Mouse (Mus musculus) adrenal gland, postnatal 36 days (tissue): ENCODE data around the gene Csnk2b. TPM values are rescaled to one million over a fixed set of nuclear protein-coding genes. Genes with fewer than 3 reads are reported as not detected.
"Not testable (repeated sequence)": the region's sequence is repeated elsewhere in the genome, so short reads cannot be mapped to it uniquely, and the experiment has no call there.

Experiments
- DNase-seq, 2 experiments: peaks; one replicate each; pipeline ENCODE4 v3.0.0; 2021; ENCODE audit warnings: mixed read lengths in 1 of 2
- total RNA-seq, 2 experiments: library from RNA; stranded (reverse); gene quantifications; 2 replicates each; pipeline ENCODE4 v1.2.3; 2021

The Csnk2b gene
- total RNA-seq, 2 experiments from 2014 or later = 207 to 209 TPM

DNA sequence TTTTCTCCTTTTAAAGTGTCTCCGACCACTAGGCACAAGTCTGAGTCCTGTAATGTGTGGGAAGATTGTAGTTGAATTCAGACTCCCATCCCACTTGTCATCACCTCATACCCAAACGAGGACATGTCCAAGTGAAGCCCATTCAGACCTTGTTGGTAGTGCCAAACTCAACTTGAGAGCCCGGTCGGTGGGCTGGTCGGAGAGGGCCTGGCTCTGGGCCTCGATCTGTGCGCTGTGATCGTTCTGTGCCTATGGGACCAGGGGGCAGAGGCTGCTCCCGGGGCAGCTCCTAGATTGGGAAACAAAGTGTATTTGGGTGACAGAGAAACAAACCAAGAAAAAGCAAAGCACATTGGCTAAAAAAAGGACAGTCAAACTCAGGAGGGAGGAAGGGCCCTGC lies 31.2 kb upstream of the Csnk2b start:
- no peak for DNase-seq

DNA sequence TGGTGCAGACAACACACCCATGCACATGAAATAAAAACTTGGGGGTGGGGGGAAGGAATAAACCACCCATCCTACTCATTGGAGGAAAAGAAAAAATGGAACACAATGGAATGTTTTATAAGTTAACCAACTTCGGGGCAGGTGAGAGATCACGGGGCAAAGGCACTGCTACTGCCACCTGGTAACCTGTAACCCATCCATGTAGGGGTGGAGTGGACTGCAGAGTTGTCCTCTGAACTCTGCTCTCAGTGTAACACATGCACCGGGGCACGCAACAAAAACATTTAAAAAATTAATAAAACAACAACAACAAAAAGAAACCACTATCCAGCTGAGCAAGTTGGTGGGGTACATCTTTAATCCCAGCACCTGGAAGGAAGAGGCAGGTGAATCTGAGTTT lies 30.3 kb upstream of the Csnk2b start:
- DNase-seq = no peak

DNA sequence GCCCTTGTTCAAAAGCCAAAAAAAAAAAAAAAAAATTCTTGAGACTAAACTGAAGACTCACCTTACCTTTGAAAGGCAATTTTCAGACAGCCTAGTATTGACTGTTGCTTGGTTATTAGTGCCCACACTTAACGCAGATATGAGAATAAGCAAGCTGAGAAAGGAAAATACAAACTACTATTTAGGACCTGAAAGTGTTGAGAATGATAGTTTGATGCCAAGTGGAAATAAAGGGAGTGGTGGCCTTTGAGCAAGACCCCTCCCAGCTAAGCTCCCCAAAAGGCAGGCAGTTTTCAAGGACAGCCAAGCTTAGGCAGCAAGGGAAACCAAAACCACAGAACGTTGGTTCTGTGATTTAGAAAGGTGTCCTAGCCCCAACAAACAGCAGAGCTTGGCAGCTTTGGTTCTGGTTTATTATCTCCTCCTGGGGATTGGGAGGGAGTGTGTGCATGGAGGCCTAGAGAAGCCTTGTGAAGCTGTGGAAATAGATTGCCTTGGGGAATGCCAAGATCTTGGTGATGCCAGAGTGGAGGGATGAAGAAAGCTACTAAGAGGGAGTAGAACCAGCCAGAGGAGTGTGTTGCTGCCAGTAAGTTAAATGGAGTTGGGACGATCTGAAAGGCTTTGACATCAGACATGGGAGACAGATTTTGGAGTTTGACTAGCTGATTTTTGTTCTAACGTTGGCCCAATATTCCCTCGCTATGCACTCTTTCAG lies 26.2 kb upstream of the Csnk2b start:
- DNase-seq = peak in 1 of 2 experiments; percentile 12

DNA sequence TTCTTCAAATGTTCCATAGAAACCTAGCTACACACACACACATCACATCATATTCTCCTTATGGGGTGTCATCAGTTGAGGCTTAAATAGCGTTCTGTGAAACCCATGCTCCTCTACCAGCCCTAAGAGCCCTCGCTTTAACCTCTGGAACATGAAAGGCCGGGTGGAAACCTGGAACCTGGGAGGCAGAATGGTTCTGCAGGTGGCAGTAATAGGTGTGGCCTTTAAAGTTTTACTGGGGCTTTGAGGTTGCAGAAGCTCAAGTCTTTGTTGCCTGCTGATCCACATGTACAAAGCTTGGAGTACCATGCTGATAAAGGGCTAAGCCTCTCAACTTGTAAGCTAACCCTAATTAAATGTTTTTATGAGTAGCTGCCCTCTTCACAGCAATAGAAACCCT lies 25.5 kb upstream of the Csnk2b start:
- no peak for DNase-seq

DNA sequence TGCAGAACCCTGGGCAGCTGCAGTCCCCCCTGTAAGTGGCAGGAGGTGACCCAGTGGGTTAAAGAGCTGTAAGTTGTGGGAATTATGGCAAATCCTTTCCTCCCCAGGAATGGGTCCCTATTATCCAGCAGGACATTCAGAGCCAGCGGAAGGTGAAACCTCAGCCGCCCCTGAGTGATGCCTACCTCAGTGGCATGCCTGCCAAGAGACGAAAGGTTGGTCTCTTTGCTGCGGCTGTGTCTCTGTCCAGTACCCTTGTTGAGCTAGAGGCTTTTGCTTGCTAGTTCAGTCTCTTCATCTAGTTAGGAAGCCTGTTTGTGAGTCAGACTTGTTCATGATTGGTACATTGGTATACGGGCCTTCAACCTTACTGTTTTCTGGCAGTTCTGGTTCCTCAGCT lies 24.3 kb upstream of the Csnk2b start:
- DNase-seq = no peak

DNA sequence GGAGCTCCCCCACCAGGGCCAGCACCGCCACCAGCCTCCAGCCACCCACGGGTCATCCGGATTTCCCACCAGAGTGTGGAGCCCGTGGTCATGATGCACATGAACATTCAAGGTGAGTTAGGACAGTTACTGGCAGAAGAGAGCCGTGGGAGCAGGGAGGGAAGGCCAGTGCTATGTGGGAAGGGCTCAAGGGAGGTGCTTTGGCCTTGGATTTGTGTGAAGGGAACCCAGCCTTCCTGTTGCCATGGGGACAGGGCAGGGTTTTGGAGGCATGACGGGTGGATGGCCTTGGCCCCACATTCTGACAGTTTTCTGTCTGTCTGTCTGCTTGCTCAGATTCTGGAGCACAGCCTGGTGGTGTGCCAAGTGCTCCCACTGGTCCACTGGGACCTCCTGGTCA lies 20.1 kb upstream of the Csnk2b start:
- peak; percentile 91 to 92 for DNase-seq

DNA sequence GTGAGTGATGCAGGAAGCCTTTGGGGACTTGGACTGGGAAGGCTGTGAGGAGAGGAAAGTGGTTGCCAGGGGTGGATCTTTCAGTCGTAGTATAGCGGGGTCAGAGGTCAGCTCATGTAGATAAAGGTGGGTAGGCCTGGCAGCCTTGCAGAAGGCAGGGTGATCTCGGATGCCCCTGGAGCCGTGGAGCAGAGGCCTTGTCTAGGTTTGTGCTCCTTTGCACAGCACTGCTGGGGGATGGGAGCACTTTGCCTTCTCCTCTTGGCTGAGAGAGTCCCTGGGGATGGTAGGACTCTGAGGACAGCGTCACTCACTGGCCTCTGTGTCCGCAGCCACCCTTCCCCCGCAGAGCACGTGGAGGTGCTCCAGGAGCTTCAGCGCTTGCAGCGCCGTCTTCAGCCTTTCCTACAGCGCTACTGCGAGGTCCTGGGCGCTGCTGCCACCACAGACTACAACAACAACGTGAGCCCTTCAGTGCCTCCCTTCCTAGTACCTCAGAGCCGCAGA lies 18.7 kb upstream of the Csnk2b start:
- DNase-seq = peak; percentile 47 to 67

DNA sequence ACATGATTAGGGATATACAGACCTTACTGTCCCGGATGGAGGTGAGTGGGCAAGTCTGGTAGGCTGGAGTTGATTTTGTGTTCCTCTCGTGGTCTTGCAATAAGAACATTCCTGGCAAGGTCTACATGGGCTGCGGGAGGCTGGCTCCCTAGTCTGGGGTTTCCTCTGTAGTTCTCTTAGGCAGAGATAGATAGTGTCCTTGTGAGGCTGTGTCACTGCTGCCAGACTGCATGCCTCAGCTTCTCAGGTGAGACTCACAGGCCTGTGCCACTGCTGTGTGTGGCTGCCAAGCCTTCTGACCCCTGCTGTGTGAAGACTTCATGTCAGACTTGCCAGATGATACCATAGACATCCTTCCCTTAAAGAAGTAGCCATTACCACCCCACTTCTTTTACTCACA lies 17.4 kb upstream of the Csnk2b start:
- peak; percentile 48 to 50 for DNase-seq

DNA sequence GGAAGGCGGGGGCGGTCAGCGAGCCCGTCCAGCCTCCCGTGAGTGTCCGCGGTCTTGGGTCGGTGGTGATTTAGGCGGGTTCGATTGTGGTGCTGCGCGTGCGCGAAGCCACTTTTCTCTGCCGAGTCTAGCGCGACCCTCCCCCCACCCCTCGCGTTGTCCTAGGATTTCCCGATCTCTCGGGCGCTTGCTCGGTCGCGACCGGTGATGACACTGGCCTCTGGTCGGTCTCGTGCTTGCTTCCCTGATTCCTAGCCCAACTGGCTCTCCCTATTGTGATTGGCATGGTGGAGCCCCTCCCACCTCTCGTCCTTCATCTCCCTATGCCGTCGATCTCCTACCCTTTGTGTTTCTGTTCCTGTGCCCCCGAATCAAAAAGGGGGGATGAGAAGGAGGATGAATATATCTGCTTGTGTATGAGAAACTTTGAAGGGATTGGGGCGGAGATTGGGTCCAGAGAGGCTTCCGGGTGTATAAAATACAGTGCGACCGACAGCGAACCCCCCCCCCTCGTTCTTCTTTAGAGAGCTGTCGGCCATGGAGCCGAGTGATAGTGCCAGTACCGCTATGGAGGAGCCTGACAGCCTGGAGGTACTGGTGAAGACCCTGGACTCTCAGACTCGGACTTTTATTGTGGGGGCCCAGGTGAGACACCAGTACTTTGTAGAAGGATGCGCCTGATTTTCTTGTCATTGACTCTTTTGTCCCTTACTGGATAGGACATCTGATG lies 13.9 kb upstream of the Csnk2b start:
- no peak for DNase-seq

DNA sequence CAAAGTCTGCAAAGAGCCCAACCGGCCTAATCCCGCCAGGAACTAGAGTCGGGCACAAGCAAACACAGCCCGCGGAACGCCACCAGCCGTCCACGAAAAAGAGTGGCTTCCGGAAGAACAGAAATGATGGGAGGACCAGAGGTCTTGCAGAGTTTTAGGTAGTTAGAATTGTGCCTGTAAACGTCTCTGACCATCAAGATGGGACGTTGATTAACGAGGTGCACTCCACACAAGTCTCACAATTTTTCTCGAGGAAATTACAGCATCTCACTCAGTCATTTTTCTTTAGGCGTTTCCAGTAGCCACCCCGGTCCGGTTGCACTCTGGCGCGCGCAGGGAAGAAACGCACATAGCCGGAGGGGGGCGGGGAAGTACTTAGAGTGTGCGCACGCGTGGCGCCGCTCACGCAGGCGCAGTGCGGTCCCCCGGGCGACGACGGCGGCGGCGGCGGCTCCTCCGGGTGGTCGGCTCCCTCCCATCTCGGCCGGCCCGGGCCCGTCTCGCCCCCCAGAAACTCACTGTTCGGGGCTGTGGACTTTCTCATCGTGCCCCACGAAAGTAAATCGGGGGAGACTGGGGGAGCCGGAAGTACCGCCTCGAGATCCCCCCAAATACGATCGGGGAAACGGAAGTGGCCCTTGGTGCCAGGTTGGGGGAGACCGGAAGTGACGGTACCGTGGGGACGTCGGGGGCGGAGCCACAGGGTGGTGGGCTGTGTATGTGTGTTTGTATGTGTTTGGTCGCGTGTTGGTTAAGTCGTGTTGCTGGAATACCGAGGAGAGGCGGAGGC lies 13.1 kb upstream of the Csnk2b start, which contains the start of gene Bag6:
Bag6 (plus strand) TSS at position 378 of the 790 bp plus-strand sequence.
- DNase-seq = peak; percentile 94 to 95

DNA sequence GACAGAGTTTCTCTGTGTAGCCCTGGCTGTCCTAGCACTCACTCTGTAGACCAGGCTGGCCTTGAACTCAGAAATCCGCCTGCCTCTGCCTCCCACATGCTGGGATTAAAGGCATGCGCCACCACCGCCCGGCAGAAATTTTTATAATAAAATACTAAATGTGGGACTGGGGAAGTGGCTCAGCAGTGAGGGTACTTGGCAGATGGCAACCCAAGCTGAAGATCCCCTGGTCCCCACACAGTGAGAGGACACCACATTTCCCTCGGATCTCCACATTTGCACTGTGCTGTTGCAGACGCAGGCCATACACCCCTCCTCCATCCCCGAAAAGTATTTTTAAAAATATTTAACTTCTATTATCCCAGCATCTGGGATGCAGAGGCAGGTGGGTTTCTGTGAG lies 11.7 kb upstream of the Csnk2b start:
- DNase-seq = no peak

- no peak for DNase-seq
Measured at GRCm38 (mm10) chr17:35132174-35132560, 10.3 kb upstream of the Csnk2b start.

GRCm38 (mm10) chr17:35131500-35132173 lies 9.8 kb upstream of the Csnk2b start, which contains the start of gene Apom:
Apom (minus strand) TSS chr17:35132050.
- no peak for DNase-seq

DNA sequence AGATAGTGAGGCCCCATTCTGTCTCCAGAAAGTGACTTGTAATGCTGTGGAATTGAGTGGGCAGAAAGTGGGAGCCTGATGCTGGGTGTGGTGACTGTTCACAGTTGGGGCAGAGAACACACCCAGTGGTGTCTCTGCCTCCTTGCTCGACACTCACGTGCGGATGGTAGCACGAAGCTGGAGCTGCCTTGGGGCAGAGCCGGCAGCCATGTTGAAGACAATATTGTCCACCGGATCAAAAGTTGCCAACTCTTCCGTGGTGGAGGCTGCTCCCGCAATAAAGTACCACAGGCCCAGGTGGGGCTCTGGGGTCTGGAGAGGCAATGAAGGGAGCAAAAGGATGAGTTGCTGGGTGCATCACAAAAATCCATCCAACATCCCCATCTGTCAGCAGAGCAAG lies 9.2 kb upstream of the Csnk2b start:
- DNase-seq = no peak

DNA sequence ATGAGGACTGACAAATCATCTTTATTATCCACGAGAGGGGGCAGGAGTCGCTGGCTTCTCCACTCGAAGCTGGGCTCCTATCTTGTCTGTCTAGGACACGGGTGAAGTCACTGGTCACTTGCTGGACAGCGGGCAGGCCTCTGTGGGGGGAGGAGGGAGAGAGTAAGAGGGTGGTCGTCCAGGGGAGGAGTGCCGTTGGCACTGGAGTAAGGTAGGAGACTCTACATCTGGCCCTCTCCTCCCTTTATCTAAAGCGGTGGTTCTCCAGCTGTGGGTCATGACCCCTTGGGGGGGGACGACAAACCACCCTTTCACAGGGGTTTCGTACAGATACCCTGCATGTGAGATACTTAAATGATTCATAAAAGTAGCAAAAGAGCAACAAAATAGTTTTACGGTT lies 7.1 kb upstream of the Csnk2b start:
- no peak for DNase-seq

DNA sequence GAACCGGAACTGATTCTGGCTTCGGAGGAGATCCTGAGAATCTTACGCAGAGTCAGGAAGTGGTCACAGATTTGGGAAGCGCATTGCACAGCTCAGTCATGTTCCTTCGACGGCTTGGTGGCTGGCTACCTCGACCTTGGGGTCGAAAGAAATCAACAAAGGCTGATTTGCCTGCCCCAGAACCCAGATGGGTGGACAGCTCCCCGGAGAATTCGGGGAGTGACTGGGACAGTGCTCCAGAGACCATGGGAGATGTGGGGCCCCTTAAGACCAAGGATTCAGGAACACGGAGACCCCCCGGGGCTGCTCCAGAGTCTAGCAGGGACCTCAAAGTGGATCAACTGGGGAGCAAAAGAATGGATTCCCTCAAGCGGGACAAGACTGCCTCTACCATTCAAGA lies 5.2 kb upstream of the Csnk2b start:
- DNase-seq = no peak

GRCm38 (mm10) chr17:35126206-35126611 lies 4.4 kb upstream of the Csnk2b start, which contains the start of gene D17H6S53E:
D17H6S53E (plus strand) TSS chr17:35126373.
- peak; percentile 83 to 91 for DNase-seq

GRCm38 (mm10) chr17:35125578-35125977 lies 3.7 kb upstream of the Csnk2b start:
- DNase-seq = no peak

DNA sequence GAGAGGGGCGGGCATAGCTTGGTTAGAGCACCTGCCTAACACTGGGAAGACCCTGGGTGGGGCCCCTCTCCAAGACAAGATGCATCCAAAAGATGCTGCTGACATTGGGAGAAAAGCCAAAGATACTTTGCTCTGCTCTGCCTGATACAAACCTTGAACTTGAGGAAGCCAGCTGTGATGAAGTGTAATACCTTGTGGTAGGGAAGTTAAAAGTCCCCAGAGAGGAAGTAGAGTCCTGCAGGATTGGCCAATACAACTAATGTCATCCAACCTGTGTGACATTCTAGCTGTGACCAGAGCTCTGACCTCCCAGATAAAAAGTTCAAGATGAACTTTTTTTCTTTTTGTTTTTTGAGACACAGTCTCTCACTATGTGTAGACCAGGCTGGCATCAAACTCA lies 3.2 kb upstream of the Csnk2b start:
- DNase-seq = no peak

DNA sequence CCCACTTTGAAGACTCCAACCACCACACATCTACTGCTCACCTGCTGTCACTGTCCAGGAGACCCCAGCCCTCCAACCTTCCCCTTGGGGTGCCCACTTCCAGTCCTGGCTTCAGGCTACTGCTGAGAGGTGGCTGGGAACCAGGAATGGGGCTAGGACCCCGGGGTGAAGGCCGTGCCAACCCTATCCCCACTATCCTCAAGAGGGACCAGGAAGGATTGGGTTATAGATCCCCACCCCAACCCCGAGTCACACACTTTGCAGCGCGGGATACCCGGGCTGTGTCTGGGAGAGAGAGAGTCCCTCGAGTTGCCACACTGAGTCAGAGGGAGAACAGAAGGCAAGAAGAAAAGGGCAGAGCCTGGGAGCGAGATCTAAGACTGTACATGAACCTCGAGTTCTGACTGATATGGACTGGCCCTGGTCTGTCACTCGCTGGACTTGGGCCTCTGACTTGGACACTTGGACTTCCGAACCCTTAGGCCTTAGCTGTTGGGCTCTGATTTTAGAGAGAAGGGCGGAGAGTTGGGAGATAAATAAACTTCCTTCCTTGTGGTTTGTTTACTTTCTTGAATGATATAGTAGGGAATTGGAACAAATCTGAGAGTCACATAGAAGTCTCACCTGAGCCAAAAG lies 2.5 kb upstream of the Csnk2b start:
- DNase-seq = not testable (repeated sequence)

- not testable (repeated sequence) for DNase-seq
Measured at GRCm38 (mm10) chr17:35123287-35123686, 1.4 kb upstream of the Csnk2b start.
